Comparison of ENCODE assay signal across 8 mouse cellular contexts in genomic region chr6:30804389-30805052, GRCm38 (mm10).
A peak's percentile ranks its signal among the peaks of the same experiment; 100 is the strongest.
DNase-seq lines count a peak whose midpoint lies in the region; ATAC-seq lines count a peak whose summit lies in the region.
"Not testable (repeated sequence)": the region's sequence is repeated elsewhere in the genome, so short reads cannot be mapped to it uniquely, and the experiment has no call there.

No protein-coding gene starts in this region.

- not testable (repeated sequence) for H3K4me2 ChIP-seq in forebrain, embryonic 16.5 days (ENCODE audit: low read length); liver, embryonic 13.5 days

- WGBS in forebrain, embryonic 16.5 days: 71% methylated on average over 6 of the region's 6 CpGs
- 52% methylated on average over 6 of the region's 6 CpGs for WGBS in liver, embryonic 13.5 days (ENCODE audit: insufficient replicate concordance)

- not testable (repeated sequence) for H3K4me1 ChIP-seq in forebrain, embryonic 16.5 days (replicated peaks; ENCODE audit: control insufficient read depth, insufficient read depth, low read length); liver, embryonic 13.5 days (replicated peaks)

- H3K27me3 ChIP-seq in forebrain, embryonic 16.5 days (replicated peaks; ENCODE audit: control insufficient read depth, insufficient read depth, low read length); liver, embryonic 13.5 days: not testable (repeated sequence)

- not testable (repeated sequence) for H3K27ac ChIP-seq in forebrain, embryonic 16.5 days (ENCODE audit: low read length); liver, embryonic 13.5 days

- not testable (repeated sequence) for H3K9me3 ChIP-seq in forebrain, embryonic 16.5 days (ENCODE audit: control insufficient read depth, low read length); liver, embryonic 13.5 days (replicated peaks)

- intact Hi-C loops in heart, postnatal 10 days (cut with DNase I): not testable (repeated sequence)

- peak; percentile 14 to 18 for DNase-seq in B cell, adult 2 months
- DNase-seq in cerebellum, adult 11 months: peak; percentile 12
- peak; percentile 19 to 24 for DNase-seq in heart, postnatal 10 days
- DNase-seq in kidney, postnatal 25 days: peak; percentile 9 to 49
- DNase-seq in liver, embryonic 13.5 days: peak; percentile 11
- DNase-seq in spleen, postnatal 14 days (ENCODE audit: low spot score in 2 of 2): peak; percentile 15 to 34

- not testable (repeated sequence) for H3K9ac ChIP-seq in forebrain, embryonic 16.5 days (replicated peaks; ENCODE audit: low read depth, low read length); liver, embryonic 13.5 days

- not testable (repeated sequence) for H3K4me3 ChIP-seq in forebrain, embryonic 16.5 days (replicated peaks; ENCODE audit: low read length); liver, embryonic 13.5 days (replicated peaks)

- peaks cover 14% of the 10 kb centered on the region for H3K36me3 ChIP-seq in forebrain, embryonic 16.5 days (ENCODE audit: control insufficient read depth, insufficient read depth)
- not testable (repeated sequence) for H3K36me3 ChIP-seq in liver, embryonic 13.5 days

- ATAC-seq in forebrain, embryonic 16.5 days: peak; percentile 83
- ATAC-seq in liver, embryonic 13.5 days (ENCODE audit: low read depth): peak; percentile 69
- ATAC-seq in monocyte, adult 5-6 weeks (replicated peaks; ENCODE audit: insufficient number of reproducible peaks, low FRiP score, low TSS enrichment, poor library complexity, severe bottlenecking): peak; percentile 83
